Mouse (Mus musculus) small intestine, adult 2 months (tissue): ENCODE measurements around the gene Osbpl3. TPM values are rescaled to one million over a fixed set of nuclear protein-coding genes. Genes with fewer than 3 reads are reported as not detected.

ENCODE experiments used
- H3K27ac ChIP-seq: fragments of 200-500 bp; 2 replicates; pipeline ENCODE4 v1.5.1; 2012; ENCODE audit warnings: low read depth, low read length, control low read depth, inconsistent platforms; ENCODE audit not compliant: insufficient read depth
- H3K27me3 ChIP-seq: fragments of 200-500 bp; 2 replicates; pipeline ENCODE4 v1.6.1; 2012; ENCODE audit warnings: mild to moderate bottlenecking, moderate library complexity, low read length, inconsistent platforms; ENCODE audit not compliant: control insufficient read depth, insufficient read depth
- H3K36me3 ChIP-seq: fragments of 200-500 bp; 2 replicates; pipeline ENCODE4 v1.6.1; 2012; ENCODE audit warnings: mild to moderate bottlenecking, low read length, control low read depth, inconsistent platforms; ENCODE audit not compliant: control insufficient read depth, insufficient read depth
- H3K4me1 ChIP-seq: fragments of 200-500 bp; 2 replicates; pipeline ENCODE4 v1.6.1; 2012; ENCODE audit warnings: low read length, inconsistent platforms, mixed read lengths; ENCODE audit not compliant: control insufficient read depth, insufficient read depth, insufficient read length
- H3K4me3 ChIP-seq: fragments of 200-500 bp; 2 replicates; pipeline ENCODE4 v1.5.1; 2012; ENCODE audit warnings: low read depth, mild to moderate bottlenecking, control low read depth, inconsistent platforms, low read length, moderate library complexity
- CTCF ChIP-seq: fragments of 200-500 bp; IDR thresholded peaks from 2 replicates; pipeline ENCODE4 v1.5.1; 2012; ENCODE audit warnings: low read depth, mild to moderate bottlenecking, control low read depth, inconsistent platforms, low read length, moderate library complexity, mixed read lengths; ENCODE audit not compliant: insufficient replicate concordance, insufficient read length; ENCODE audit errors: extremely low read depth
- POLR2A ChIP-seq: fragments of 200-500 bp; IDR thresholded peaks from 2 replicates; pipeline ENCODE4 v1.6.1; 2012; ENCODE audit warnings: low read depth, mild to moderate bottlenecking, control low read depth, inconsistent platforms, low read length, moderate library complexity
- WGBS: fragments of 180-500 bp; shearing (Covaris S2); methylation state at CpG from one replicate; pipeline ENCODE4 v1.1.7; 2018; 5-methylcytosine and 5-hydroxymethylcytosine counted together
- polyA plus RNA-seq: library from polyadenylated mRNA; depleted of rRNA; stranded (reverse); fragments of >200 nt; gene quantifications from 2 replicates; pipeline ENCODE4 v1.2.3, GENCODE M21; 2012

Osbpl3 gene
- polyA plus RNA-seq, 1 experiment: 13.9 TPM

GRCm38 (mm10) chr6:50334846-50335821, 120.9 kb downstream of the Osbpl3 start:
- 86% methylated on average over 15 of the region's 15 CpGs for WGBS

DNA sequence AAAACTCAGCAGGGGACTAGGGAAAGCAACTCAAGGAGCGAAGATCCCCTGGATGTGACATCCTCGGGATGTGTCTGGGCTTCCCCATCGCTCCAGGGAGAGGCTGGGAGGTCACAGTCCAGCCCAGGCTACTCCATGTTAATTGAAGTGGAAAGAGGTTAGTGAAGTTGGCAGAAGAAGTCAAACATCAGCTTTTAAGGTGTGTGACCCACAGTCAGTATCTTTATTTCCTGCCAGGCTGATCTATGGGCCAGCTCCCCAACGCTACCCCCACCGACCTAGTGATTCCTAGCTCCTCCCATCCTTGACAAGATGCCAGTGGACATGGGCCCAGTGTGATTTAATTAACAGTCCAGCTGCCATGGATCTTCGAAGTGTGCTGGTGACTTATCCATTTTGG, 122.7 kb downstream of the Osbpl3 start:
- TF ChIP-seq POLR2A (no peak), CTCF (no peak)
- no peak overlapping the region for H3K27ac ChIP-seq

More at GRCm38 (mm10) chr6:50334846-50335821, 120.9 kb downstream of the Osbpl3 start:
- no peak overlapping the region for H3K27ac ChIP-seq
- TF ChIP-seq CTCF: no peak
- no peak for TF ChIP-seq POLR2A
- peaks cover 15% of the 10 kb centered on the region for H3K36me3 ChIP-seq
- no peaks in the 10 kb centered on the region for H3K4me1 ChIP-seq
- H3K4me3 ChIP-seq: no peak overlapping the region
- H3K27me3 ChIP-seq: no peaks in the 10 kb centered on the region

DNA sequence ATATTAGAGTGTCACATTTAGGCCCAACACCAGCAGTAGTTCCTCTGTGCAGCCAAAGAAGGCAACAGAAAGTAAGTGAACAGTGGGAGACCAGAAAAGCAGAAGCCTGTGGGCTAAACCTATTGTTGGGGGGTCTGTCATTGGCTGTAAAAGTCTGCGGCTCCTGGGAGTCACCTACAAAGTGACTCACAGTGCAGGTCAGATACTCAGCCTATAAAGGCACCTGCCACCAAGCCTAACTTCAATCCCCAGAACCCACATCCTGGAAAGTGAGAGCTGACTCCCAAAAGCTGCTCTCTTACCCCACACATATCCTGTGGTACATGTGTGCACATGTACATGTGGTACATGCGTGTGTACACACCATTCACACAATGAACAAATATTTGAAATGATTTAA, 124.5 kb downstream of the Osbpl3 start:
- Histone ChIP-seq H3K4me1 (no peaks in the 10 kb centered on the region), H3K27ac (no peak overlapping the region), H3K4me3 (no peak overlapping the region), H3K27me3 (no peaks in the 10 kb centered on the region), H3K36me3 (peaks cover 29% of the 10 kb centered on the region)
- WGBS: 93% methylated on average over 2 of the region's 2 CpGs
- no peak for TF ChIP-seq CTCF
- no peak for TF ChIP-seq POLR2A

More for the DNA sequence above, 122.7 kb downstream of the Osbpl3 start:
- Histone ChIP-seq H3K4me3 (no peak overlapping the region), H3K27me3 (no peaks in the 10 kb centered on the region), H3K36me3 (peaks cover 21% of the 10 kb centered on the region), H3K4me1 (no peaks in the 10 kb centered on the region)
- 82% methylated on average over 6 of the region's 6 CpGs for WGBS

DNA sequence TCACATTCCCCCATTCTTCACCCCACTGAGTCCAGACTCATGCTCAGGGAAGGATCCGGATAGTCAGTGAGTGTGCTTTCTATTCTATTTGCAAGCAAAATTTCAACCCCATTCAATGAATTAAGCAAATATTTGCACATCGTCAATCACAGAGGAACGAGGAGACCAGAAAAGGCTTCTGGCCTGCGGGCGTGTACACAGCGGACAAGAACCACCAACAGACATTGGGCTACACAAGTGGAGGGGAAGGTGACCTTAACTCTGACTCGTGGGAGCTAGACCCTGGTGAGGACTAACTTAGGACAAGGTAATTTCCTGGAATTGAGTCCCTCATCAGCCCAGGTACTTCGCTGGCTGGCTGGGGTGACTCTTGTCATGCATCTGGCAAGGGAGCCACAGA, 126.6 kb downstream of the Osbpl3 start:
- H3K27ac ChIP-seq: no peak overlapping the region
- H3K27me3 ChIP-seq: no peaks in the 10 kb centered on the region
- 64% methylated on average over 8 of the region's 8 CpGs for WGBS
- H3K4me1 ChIP-seq: no peaks in the 10 kb centered on the region
- no peak overlapping the region for H3K4me3 ChIP-seq
- no peak for TF ChIP-seq POLR2A
- TF ChIP-seq CTCF: no peak
- H3K36me3 ChIP-seq: peaks cover 36% of the 10 kb centered on the region

- H3K36me3 ChIP-seq: peaks cover 37% of the 10 kb centered on the region
- 61% methylated on average over 7 of the region's 7 CpGs for WGBS
- H3K27ac ChIP-seq: no peak overlapping the region
- no peak overlapping the region for H3K4me3 ChIP-seq
- no peak for TF ChIP-seq CTCF
- TF ChIP-seq POLR2A: no peak
- no peaks in the 10 kb centered on the region for H3K4me1 ChIP-seq
- no peaks in the 10 kb centered on the region for H3K27me3 ChIP-seq
Measured at GRCm38 (mm10) chr6:50328901-50329300, 127.1 kb downstream of the Osbpl3 start.

DNA sequence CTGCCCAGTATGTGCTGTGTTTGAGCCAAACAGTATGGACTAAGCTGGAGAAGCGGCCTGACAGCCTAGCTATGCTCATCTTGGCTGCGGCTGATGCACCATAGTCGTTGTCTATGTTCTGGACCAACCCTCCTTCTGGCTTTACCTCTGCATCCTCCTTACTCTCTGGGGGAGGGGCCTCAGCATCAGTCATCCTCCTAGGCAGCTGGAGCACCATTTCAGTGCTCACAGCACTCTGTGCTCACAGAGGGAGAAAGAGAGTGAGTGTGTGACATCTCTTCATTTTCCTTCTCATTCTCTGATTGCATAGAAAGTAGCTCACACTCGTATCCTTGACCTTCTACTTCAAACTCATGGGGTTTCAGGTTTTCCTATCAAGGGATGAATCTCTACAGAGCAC, 129.8 kb downstream of the Osbpl3 start:
- Histone ChIP-seq H3K4me1 (no peaks in the 10 kb centered on the region), H3K36me3 (peaks cover 39% of the 10 kb centered on the region), H3K27me3 (no peaks in the 10 kb centered on the region), H3K27ac (no peak overlapping the region), H3K4me3 (no peak overlapping the region)
- whole genome bisulfite sequencing: 88% methylated on average over 4 of the region's 4 CpGs
- no peak for TF ChIP-seq POLR2A
- TF ChIP-seq CTCF: no peak

DNA sequence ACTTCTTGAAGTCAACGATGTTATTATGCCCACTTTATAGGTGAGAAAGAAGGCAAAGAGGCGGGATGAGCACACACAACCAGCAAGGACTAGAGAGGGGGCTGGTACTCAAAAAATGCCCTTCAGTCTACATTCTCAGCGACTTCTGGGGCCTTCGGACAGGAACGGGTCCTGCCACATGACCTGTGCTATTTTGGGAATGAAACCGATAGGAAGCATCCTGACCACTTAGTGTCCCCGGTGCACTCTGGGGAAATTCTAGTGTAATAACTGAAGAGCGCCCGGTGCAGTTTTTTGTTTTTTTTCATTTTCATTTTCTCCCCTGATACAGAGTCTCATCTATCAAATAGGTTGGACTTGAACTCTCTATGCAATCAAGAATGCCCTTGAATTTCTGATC, 130.5 kb downstream of the Osbpl3 start:
- no peak for TF ChIP-seq CTCF
- TF ChIP-seq POLR2A: no peak
- 81% methylated on average over 9 of the region's 9 CpGs for WGBS
- peaks cover 41% of the 10 kb centered on the region for H3K36me3 ChIP-seq
- no peak overlapping the region for H3K4me3 ChIP-seq
- H3K27me3 ChIP-seq: no peaks in the 10 kb centered on the region
- H3K27ac ChIP-seq: peak overlapping the region; percentile 12; the same call in 1 of the 2 replicates
- H3K4me1 ChIP-seq: no peaks in the 10 kb centered on the region
